Mouse (Mus musculus) layer of hippocampus, postnatal 36 days (tissue): ENCODE measurements around the gene G6pc. TPM values are rescaled to one million over a fixed set of nuclear protein-coding genes. Genes with fewer than 3 reads are reported as not detected.

Experiments used
- microRNA-seq, 2 experiments: library from miRNA; unstranded; fragments of <30 nt; microRNA quantifications; one replicate each; pipeline ENCODE4 v1.2.0; 2021
- total RNA-seq, 2 experiments: library from RNA; stranded (reverse); gene quantifications; 2 replicates each; pipeline ENCODE4 v1.2.3; 2021

Gene G6pc
- total RNA-seq, 2 experiments from 2014 or later, result not detected

Small RNAs within 50 kb of the gene (microRNA-seq; reads per million reads assigned to microRNA genes)
- gene Gm25593, result 0 reads per million in 2 experiments
- gene Mir6929, result 0 to 0.42 reads per million in 2 experiments

Other genes starting within 250 kb of the G6pc start
- 10 to 100 TPM; 58.7 to 61.1 TPM for gene Retreg3, start 247.7 kb upstream of the G6pc start, total RNA-seq
- 10 to 100 TPM; 39.7 to 41.8 TPM for gene Tubg1, start 247.6 kb upstream of the G6pc start, total RNA-seq
- 10 to 100 TPM; 39.9 to 40.7 TPM for gene Tubg2, start 211.7 kb upstream of the G6pc start, total RNA-seq
- 100 to 1,000 TPM; 168 to 169 TPM for gene Cntnap1, start 197.0 kb upstream of the G6pc start, total RNA-seq
- 10 to 100 TPM; 12.5 to 14.8 TPM for gene Plekhh3, start 196.2 kb upstream of the G6pc start, total RNA-seq
- gene Ccr10, start 192.1 kb upstream of the G6pc start, total RNA-seq, result not detected
- 10 to 100 TPM; 65.9 to 77.2 TPM for gene Ezh1, start 141.1 kb upstream of the G6pc start, total RNA-seq
- gene Ramp2, start 121.5 kb upstream of the G6pc start, total RNA-seq, result 10 to 100 TPM; 63.7 to 68.0 TPM
- 10 to 100 TPM; 63.0 to 66.0 TPM for gene Vps25, start 113.9 kb upstream of the G6pc start, total RNA-seq
- 1 to 10 TPM; 6.4 to 8.3 TPM for gene Wnk4, start 107.0 kb upstream of the G6pc start, total RNA-seq
- under 1 TPM; 0.58 to 0.67 TPM for gene Cntd1, start 88.5 kb upstream of the G6pc start, total RNA-seq
- 100 to 1,000 TPM in 1 of 2 experiments, 10 to 100 TPM in 1; 96.7 to 113 TPM for gene Coa3, start 88.4 kb upstream of the G6pc start, total RNA-seq
- gene Becn1, start 65.3 kb upstream of the G6pc start, total RNA-seq, result 100 to 1,000 TPM; 217 to 238 TPM
- gene Psme3, start 51.3 kb upstream of the G6pc start, total RNA-seq, result 100 to 1,000 TPM; 121 to 122 TPM
- 1 to 10 TPM; 8.4 to 9.7 TPM for gene Aoc2, start 42.5 kb upstream of the G6pc start, total RNA-seq
- 1 to 10 TPM in 1 of 2 experiments, under 1 TPM in 1; 0.62 to 1.4 TPM for gene Aoc3, start 37.0 kb upstream of the G6pc start, total RNA-seq
- 10 to 100 TPM; 41.4 to 43.7 TPM for gene Aarsd1, start 50.1 kb downstream of the G6pc start, total RNA-seq
- 1 to 10 TPM; 7.1 to 8.8 TPM for gene Gm27029, start 57.2 kb downstream of the G6pc start, total RNA-seq
- gene Rundc1, start 57.5 kb downstream of the G6pc start, total RNA-seq, result 10 to 100 TPM; 34.8 to 36.3 TPM
- 1 to 10 TPM; 1.7 to 2.0 TPM for gene Ptges3l, start 57.8 kb downstream of the G6pc start, total RNA-seq
- 10 to 100 TPM; 28.5 to 39.7 TPM for gene Rpl27, start 74.7 kb downstream of the G6pc start, total RNA-seq
- 1 to 10 TPM; 2.5 to 3.1 TPM for gene Ifi35, start 80.8 kb downstream of the G6pc start, total RNA-seq
- 100 to 1,000 TPM; 123 TPM for gene Rnd2, start 97.4 kb downstream of the G6pc start, total RNA-seq
- 10 to 100 TPM; 28.0 to 28.2 TPM for gene Vat1, start 98.7 kb downstream of the G6pc start, total RNA-seq
- gene Brca1, start 184.4 kb downstream of the G6pc start, total RNA-seq, result 1 to 10 TPM in 1 of 2 experiments, under 1 TPM in 1; 0.96 to 1.6 TPM
- gene Nbr1, start 184.6 kb downstream of the G6pc start, total RNA-seq, result 100 to 1,000 TPM; 142 to 194 TPM
- 1 to 10 TPM; 1.3 to 2.7 TPM for gene Tmem106a, start 214.7 kb downstream of the G6pc start, total RNA-seq
- gene Gm11634, start 231.7 kb downstream of the G6pc start, total RNA-seq, result not detected